Mouse (Mus musculus) granulocyte monocyte progenitor cell, adult 5-6 weeks (primary cell): ENCODE data around the gene Dctd. TPM values are rescaled to one million over a fixed set of nuclear protein-coding genes. Genes with fewer than 3 reads are reported as not detected.

ENCODE experiments used
- total RNA-seq, 2 experiments: library from RNA; stranded (forward) in 1 of 2; stranded (reverse) in 1 of 2; fragments of 200-712, 200-1000 nt in 1 of 2; fragments of >200 nt in 1 of 2; fragmentation: Nextera tagmentation in 1 of 2; gene quantifications; 2 replicates each; pipeline ENCODE4 v1.2.3; 2014 to 2017

The Dctd gene
- total RNA-seq, 2 experiments from 2014 or later, result 46.2 to 56.3 TPM

Other genes starting within 250 kb of the Dctd start
- gene Wwc2, start 108.2 kb upstream of the Dctd start, total RNA-seq (2014; fragmentation: Nextera tagmentation), result 4.2 and 8.9 TPM in 2 replicates
- gene Wwc2, start 108.2 kb upstream of the Dctd start, total RNA-seq (2017), result 5.8 and 6.7 TPM in 2 replicates